Mouse (Mus musculus): Measurements from ENCODE around the gene Cmss1. TPM values are rescaled to one million over a fixed set of nuclear protein-coding genes. Genes with fewer than 3 reads are reported as not detected.
A peak's percentile ranks its signal among the peaks of the same experiment; 100 is the strongest.

The Cmss1 gene
- total RNA-seq, 2 experiments from 2014 or later = 73.6 to 155 TPM

DNA sequence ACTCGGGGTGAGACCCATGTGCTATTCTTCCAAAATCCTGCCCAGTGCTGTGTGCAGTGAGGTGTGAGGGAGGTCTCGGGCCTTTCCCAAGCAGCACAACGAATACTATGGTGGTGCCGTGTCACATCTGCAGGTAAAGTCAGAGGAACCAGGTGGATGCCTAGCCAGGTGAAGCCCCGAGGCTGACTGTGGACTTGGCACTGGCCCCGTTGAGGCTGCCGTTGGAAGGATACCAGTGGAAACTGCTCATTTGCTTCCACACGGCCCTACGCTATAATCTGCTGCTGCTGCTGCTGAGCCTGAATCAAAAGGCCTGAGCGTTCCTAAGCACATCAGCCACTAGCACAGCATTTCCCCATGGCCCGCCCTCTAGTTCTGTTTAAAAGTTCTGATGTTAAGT lies 167.5 kb downstream of the Cmss1 start:
- no peak for ATAC-seq (replicated peaks; ENCODE audit: low FRiP score, low TSS enrichment, poor library complexity, severe bottlenecking)

DNA sequence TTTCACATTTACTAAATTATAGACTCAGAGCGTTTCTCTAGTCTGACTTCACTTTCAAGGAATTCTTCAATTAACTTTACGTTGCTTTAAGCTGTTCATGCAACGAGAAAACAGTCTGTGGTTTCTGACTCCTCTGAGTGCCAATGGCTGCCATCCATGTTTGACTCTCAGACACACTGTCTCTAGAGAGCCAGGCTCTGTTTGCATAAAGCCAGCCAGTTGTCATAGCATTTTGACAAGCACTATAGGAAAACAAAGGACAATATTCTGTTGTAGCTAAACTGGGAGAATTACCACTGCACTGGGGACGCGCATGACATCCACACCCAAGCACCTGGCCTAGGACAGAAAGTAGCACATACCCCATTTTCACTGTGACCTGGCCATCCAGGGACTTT lies 168.4 kb downstream of the Cmss1 start:
- ATAC-seq (replicated peaks; ENCODE audit: low FRiP score, low TSS enrichment, poor library complexity, severe bottlenecking) = no peak

DNA sequence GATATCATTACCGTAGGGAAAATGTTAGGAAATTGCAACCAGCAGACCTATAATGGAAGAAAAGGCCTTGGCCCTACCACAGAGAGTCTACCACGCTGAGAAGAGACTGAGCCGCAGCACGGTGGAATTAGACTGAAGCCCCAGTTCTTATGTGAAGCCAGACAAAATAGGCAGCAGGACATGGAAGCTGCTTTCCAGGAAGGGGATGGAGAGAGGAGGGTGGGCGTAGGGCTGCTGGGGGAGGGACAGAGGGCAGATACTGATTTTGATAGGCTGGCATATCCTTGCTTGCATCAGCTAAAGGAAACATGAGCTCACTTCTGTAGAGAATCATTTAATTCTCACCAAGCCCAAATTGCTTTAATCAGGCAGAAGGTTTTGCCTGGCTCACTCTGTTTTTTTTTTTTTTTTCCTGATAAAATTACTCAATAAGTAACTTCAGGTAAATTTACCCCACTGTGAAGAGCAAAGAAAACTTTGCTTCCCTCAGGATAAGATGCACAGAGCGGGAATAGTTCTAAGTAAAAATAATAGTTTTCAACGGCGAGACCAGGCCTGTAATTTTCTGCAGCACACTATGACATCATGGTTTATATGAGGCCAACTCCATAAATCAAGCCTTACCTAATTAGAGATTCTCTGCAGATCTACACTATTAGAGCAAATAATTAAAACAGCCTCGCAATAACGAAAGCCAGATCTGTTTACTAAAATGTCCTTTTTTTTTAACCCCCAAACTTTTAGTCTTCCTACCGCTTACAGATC lies 169.0 kb downstream of the Cmss1 start:
- no peak for ATAC-seq (replicated peaks; ENCODE audit: low FRiP score, low TSS enrichment, poor library complexity, severe bottlenecking)

DNA sequence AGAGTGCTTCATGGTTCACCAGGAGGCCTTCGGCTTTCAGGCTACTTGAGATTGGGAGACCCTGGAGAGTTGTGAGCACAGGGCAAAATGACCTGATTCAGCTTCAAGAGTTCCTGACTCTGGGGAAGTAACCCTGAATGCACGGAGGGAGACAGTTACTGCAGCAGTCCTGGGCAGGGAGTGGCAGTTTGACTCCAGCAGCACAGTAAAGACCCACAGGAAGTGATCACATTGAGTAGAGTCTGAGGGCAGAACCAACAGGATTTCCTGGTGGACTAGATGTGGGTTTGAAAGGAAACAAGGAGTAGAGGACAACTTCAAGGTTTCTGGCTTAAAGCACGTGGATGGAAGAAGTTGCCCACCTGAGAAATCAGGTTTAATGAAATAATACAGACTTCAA lies 172.0 kb downstream of the Cmss1 start:
- ATAC-seq (replicated peaks; ENCODE audit: low FRiP score, low TSS enrichment, poor library complexity, severe bottlenecking) = 0 out of 2 replicates have a peak, but pooled peaks have one; percentile 22

DNA sequence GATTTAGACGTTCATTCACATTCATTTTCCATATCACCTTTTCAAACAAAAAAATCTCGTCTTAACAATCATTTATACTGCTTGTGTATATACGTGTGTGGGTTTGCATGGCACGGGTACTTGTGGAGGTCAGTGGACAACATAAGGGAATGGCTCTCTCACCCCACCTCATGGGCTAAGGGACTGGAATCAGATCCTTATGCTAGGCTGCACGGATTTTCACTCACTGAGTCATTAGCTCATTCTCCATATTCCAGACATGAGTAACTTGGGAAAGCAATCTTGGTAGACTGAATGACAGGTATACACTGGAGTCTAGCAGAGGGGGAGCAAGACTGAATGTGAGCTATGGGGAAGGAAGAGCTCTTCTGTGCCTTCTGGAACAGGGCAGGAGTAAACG lies 173.0 kb downstream of the Cmss1 start:
- ATAC-seq (replicated peaks; ENCODE audit: low FRiP score, low TSS enrichment, poor library complexity, severe bottlenecking) = no peak

DNA sequence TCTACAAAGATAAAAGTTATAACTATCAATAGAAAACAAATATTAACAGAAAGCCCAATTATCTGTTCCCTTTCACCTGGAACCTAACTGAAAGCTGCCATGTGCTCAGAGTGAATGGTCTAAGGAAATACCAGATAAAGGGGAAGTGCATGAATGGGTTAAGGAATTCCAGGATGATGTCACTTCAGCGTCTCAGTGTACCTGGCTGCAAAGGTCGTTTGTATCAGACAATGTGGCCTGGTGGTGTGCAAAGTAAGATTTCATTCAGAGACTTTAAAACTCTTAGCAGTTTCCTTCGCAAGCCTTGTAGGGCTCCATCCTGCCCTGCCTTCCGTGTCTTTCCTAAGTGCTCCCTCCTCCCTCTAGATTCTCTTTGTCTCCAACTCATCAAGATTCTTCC lies 173.5 kb downstream of the Cmss1 start:
- no peak for ATAC-seq (replicated peaks; ENCODE audit: low FRiP score, low TSS enrichment, poor library complexity, severe bottlenecking)

DNA sequence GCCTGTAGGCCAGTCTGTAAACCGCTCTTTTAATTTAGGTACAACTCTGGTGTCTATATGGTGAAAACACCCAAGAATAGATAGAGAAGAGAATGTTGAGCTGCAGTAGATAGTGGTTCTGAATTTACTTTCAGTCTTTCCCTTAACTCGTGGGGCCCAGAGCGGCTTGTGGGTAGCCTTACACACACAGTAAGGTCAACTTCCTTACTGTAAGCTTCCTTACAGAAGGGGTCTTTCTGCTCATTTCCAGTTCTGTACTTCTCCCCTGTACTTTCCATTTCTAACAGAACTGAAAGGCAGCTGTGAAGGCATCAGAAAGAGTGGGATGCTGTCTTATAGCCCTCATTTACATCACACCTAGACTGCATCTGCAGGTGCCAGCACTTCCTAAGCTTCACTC lies 175.4 kb downstream of the Cmss1 start:
- no peak for ATAC-seq (replicated peaks; ENCODE audit: low FRiP score, low TSS enrichment, poor library complexity, severe bottlenecking)

DNA sequence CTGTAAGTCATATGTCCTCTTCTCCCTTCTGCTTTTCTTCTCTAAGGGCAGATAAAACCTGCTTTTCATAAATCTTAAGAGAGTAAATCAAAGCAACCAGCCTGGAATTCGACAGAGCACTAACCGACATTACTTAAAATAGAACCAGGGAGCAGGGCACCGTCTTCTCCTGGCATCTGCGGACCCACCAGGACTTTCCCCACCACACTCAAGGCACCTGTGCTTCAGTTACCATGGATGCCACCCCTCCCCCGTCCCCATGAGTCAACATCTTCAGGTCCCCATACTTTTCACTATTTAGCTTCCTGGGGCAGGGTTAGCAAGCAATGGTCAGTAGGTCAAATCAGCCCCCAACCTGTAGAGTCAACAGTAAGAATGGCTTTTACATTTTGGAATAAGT lies 177.7 kb downstream of the Cmss1 start:
- ATAC-seq (replicated peaks; ENCODE audit: low FRiP score, low TSS enrichment, poor library complexity, severe bottlenecking) = no peak

DNA sequence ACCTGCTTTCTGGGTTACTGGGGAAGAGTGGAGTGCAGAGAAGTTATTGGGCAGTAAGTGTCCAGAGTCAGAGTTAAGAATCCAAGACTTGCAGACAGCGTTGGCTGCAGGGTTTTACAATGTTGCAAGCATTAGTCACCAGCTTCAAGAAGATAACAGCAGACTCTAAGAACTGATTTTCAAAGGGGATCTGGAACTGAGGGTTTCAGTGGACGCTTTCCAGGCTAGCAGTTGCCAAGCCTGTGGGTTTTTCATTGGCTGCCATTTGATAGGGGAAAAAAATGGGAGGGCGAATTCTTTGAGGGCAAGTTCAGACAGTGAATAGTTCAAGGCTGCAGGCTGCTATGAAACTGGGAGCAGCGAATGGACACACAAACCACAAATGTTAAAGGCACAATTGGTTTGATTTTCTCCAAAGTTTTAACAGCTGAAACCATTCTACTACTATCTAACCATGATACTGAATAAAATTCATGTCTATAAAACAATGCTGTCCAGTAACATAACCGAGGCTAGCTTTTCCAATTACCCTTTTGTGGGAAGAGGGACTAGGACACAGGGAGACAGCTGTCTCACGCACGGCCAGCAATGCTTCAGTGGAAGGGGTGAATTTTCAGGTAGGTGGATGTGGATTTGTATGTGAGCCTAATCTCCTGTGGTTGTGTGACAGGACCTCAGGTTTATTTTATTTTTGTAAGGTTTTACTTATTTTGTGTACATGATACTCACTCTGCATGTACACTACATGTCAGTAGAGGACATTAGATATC lies 179.0 kb downstream of the Cmss1 start:
- ATAC-seq (replicated peaks; ENCODE audit: low FRiP score, low TSS enrichment, poor library complexity, severe bottlenecking) = no peak

DNA sequence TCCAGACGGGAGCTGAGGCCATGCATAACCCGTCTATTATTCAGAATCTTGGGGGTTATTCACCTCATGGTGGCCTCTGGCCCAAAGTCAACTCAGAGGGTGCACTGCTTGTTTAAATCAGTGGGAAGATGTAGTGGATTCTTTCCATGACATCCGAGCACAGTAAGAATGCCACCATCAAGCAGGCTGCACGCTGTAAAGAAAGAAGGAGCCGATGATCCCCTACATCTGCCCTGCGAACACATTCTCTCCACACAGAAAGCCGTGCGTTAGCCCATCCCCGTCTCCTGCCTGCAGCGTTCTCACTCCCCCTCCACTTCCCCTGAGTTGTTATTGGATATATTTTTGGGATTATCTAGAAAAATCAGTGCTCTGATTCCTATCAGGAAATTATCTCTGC lies 180.0 kb downstream of the Cmss1 start:
- no peak for ATAC-seq (replicated peaks; ENCODE audit: low FRiP score, low TSS enrichment, poor library complexity, severe bottlenecking)

DNA sequence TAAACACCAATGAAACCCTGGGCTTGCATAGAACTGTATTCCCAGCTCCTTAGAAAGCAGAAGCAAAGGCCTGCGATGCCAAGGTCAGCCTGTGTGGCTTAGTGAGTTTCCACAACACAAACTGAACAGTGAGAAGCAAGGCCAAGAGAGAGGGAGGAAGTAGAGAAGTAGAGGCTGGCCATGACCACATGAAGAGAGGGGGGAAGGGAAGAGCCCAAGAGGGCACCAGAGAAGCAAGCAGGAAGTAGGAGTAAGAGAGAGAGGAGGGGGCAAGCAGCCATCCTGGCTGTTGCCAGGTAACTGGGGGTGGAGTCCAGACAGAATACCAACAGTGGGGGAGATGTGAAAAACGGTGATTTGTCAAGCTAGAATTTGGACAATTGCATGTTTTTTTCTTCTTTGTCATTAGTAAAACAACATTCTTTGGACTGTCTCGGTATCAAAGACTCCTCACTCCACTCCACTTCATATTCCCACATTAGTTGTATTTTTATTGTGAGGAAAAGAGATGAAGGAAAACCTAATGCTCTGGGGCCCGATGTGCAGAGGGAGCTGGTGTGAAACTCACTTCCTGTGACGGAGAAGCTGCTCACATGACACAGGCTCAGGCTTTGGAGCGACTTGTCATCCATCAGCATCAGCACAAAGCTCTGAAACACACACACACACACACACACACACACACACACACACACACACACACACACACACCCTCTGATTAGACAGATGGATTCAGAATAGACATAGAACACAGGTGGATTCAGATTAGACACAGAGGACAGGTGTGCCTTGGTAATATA lies 183.5 kb downstream of the Cmss1 start:
- ATAC-seq (replicated peaks; ENCODE audit: low FRiP score, low TSS enrichment, poor library complexity, severe bottlenecking) = no peak

DNA sequence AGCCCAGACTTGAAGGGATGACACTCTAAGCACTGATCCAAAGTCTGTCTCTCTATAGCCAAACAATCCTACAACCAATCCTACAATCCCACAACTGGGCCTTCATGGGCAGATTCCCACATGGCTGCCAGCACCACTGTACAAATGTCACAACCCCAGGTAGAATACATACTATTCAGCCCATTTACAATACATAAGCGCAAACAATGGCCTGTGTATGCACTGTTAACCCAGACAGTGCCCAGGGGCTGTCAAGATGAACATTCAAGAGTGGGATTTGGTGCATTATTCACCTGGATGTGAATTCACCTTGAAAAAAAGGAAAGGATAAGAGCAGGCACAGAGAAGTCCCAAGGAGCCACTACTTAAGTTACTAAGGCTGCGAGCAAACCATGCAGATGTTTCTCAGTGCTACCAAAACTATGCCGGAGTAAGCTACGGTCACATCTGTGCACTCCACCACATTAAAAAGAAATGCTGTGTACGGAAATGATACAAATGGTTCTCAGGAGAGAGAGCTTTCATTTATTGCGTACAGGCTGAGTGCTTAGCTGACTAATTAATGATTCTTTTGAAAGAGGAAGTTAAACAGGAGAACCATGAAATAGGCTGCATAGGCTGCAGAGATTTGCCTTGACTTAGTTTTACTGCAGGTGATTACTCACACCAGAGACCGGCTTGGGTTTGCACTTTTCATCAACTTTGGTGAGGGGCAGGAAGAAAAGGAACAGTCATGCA lies 184.8 kb downstream of the Cmss1 start:
- no peak for ATAC-seq (replicated peaks; ENCODE audit: low FRiP score, low TSS enrichment, poor library complexity, severe bottlenecking)

DNA sequence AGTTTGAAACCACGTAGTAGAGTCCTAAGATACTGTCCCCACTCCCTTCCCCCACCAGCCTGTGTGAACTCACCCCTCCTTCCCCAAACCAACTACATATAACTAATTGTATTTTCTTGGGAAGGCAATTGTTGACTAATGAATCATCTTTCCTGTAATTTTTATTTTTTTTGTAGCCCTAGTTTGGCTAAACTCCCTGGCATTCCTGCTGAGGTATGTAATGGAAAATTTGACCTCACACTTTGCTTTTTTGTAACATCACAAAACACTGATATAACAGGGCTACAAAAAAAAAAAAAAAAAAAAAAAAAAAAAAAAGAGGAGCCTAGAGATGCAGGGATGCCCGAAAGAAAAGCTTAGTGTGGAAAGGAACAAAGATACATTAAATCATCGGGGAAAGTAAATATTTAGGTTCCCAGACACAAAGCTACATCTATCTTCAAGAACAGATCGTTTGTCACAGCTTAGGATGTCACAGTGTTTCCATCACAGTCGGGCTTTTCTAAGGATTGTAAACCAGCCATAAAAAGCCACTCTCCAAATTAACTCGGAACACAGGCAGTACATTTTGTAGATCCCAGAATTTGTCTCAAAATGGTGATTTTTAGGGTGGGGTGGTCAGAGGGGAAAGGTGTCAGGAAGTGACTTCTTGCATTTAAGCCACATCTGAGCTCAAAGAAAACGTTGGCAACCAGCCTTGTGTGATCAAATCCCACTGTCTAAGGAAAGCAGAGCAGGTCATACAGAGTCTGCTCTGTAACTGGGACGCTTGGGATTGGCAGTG lies 185.7 kb downstream of the Cmss1 start:
- no peak for ATAC-seq (replicated peaks; ENCODE audit: low FRiP score, low TSS enrichment, poor library complexity, severe bottlenecking)

DNA sequence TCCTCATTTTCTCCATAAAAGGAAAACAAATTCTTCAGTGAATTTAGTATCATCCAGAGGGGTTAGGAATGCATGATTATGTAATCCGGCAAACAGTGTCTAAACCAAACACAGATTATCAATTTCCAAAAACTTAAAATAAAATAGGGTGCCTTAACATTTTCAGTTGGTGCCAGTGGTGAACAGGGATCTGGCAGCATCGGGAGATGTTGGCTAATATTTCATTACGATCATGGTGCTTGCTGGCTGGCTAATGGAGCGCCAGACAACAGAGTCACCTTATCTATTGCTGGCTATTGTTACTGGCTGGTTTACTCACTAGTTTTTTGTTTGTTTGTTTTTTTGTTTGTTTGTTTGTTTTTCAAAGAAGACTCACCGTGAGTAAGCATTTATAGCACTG lies 186.8 kb downstream of the Cmss1 start:
- no peak for ATAC-seq (replicated peaks; ENCODE audit: low FRiP score, low TSS enrichment, poor library complexity, severe bottlenecking)

DNA sequence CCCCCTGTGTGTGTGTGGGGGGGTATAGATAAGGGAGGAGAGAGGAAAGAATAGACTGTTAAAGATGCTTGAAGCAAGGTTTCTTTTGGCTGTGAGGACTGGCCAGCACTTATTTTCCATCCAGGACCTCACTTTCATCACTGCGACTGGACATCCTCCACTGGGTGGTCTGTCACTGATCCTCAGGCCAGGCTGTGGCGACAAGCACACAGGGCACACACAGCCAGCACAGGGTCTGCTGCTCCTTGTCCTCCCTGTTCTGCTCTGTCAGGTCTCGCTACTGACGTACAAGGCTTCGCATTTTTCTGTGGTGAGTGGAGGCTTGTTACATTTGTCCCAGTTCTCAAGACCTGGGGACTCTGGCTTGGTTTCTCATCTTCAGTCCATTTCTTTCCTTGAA lies 187.3 kb downstream of the Cmss1 start:
- no peak for ATAC-seq (replicated peaks; ENCODE audit: low FRiP score, low TSS enrichment, poor library complexity, severe bottlenecking)

DNA sequence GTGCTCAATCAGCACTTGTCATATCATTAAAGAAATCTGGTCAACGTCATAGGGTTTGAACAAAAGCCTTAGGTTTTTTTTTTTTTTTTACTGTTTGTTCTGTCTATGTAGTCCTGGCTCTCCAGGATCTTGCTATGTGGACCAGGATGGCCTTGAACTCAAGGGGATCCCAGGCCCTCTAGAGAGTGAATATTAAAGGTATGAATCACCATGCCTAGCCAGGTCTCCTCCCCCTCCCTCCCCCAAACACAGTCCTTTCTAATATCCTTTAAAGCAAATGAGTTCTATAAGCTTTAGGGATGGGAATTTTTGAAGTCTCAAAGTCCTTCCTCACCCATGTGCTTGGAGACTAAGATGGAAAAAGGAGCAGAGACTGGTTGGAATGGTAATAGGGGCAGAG lies 188.7 kb downstream of the Cmss1 start:
- ATAC-seq (replicated peaks; ENCODE audit: low FRiP score, low TSS enrichment, poor library complexity, severe bottlenecking) = no peak

DNA sequence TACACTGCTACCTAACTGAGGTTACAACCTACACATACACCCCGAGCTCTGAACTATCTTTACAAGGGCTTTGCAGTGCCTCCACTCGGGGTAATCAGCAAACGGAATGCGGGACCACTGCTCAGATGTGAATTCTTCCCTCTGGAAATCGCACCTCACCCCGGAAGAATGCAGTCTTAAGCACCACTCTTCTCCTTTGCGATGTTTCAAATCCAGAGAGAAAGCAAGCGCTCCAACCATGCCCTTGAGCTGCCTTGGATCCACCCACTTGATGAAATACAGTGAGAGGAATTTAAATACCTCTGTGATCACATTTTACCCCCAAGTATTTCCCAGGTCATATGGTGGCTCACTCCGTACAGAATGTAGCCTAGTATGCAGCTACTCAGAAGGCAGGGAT lies 189.6 kb downstream of the Cmss1 start:
- ATAC-seq (replicated peaks; ENCODE audit: low FRiP score, low TSS enrichment, poor library complexity, severe bottlenecking) = no peak

DNA sequence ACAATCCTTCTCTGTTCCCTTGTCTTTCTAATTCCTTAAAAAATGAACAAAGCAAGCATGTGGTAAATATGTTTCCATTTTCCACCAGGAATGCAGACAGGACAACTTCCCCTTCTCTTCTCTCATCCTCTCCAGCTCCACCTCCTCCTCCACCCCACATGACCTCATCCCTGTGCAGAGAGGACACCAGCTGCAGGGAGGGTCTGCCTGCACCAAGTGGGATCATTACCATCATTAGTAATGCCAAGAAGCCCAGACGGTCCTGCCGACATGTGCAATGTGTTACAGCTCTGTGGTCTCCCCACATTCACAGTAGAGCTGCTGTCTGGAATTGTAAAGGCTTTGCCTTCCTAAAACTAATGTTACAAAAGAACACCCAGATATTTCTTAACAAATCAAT lies 190.6 kb downstream of the Cmss1 start:
- no peak for ATAC-seq (replicated peaks; ENCODE audit: low FRiP score, low TSS enrichment, poor library complexity, severe bottlenecking)

DNA sequence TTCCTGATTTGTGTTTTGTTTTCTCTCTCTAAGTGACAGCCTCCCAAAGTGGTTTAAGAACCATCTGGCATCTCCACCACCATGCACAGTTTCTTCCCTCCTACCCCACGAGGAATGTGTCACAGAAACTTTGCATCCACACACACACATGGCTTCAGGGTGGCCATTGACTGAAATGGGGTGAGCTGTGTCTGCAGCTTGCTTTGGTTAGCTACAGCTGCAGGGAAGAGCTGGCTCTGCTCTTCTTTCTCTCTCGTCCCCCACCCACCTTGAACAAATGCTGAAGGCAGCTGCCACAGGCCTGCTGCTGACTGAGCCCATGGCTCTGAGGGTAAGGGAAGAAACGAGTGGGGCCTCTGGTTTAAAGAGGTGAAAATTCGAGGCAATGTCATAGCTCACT lies 193.9 kb downstream of the Cmss1 start:
- ATAC-seq (replicated peaks; ENCODE audit: low FRiP score, low TSS enrichment, poor library complexity, severe bottlenecking) = no peak

All from megakaryocyte-erythroid progenitor cell, adult 5-6 weeks (primary cell).